Mouse (Mus musculus) forebrain, embryonic 13.5 days (tissue): Measurements from ENCODE around the gene Hus1. TPM values are rescaled to one million over a fixed set of nuclear protein-coding genes. Genes with fewer than 3 reads are reported as not detected.

Source experiments
- ATAC-seq: fragments of 200-750 bp; cut with Nextera tagmentation; 2 replicates; pipeline ENCODE4 v1.8.0; 2017
- H3K27ac ChIP-seq: fragments of 300-500 bp; sonication (generic); 2 replicates; pipeline ENCODE4 v1.5.1; 2015; ENCODE audit warnings: inconsistent platforms, mild to moderate bottlenecking, moderate library complexity
- H3K27me3 ChIP-seq: fragments of 300-500 bp; sonication (generic); 2 replicates; pipeline ENCODE4 v1.6.1; 2015; ENCODE audit warnings: mild to moderate bottlenecking, inconsistent platforms
- H3K36me3 ChIP-seq: fragments of 300-500 bp; sonication (generic); 2 replicates; pipeline ENCODE4 v1.6.1; 2015; ENCODE audit warnings: mild to moderate bottlenecking, inconsistent platforms; ENCODE audit not compliant: poor library complexity, severe bottlenecking
- H3K4me1 ChIP-seq: fragments of 300-500 bp; sonication (generic); 2 replicates; pipeline ENCODE4 v1.6.1; 2015; ENCODE audit warnings: inconsistent platforms
- H3K4me2 ChIP-seq: fragments of 300-500 bp; sonication (generic); 2 replicates; pipeline ENCODE4 v1.6.1; 2015; ENCODE audit warnings: inconsistent platforms, mild to moderate bottlenecking, moderate library complexity
- H3K4me3 ChIP-seq: fragments of 300-500 bp; sonication (generic); 2 replicates; pipeline ENCODE4 v1.5.1; 2015; ENCODE audit warnings: mild to moderate bottlenecking, inconsistent platforms
- H3K9ac ChIP-seq: fragments of 300-500 bp; sonication (generic); 2 replicates; pipeline ENCODE4 v1.6.1; 2015; ENCODE audit warnings: mild to moderate bottlenecking, inconsistent platforms
- H3K9me3 ChIP-seq: fragments of 300-500 bp; sonication (generic); replicated peaks from 2 replicates; pipeline ENCODE4 v1.6.1; 2016; ENCODE audit warnings: inconsistent platforms
- WGBS: fragments of 180-500 bp; shearing (Covaris S2); methylation state at CpG from one replicate; pipeline ENCODE4 v1.1.7; 2015; 5-methylcytosine and 5-hydroxymethylcytosine counted together
- polyA plus RNA-seq: library from polyadenylated mRNA; unstranded; fragments of >200 nt; fragmentation: Nextera tagmentation; extraction: Ambion mirVana; gene quantifications from 2 replicates; pipeline ENCODE4 v1.2.1, GENCODE M21; 2015

Gene Hus1
- polyA plus RNA-seq, 1 experiment from 2014 or later = 13.8 TPM

GRCm38 (mm10) chr11:9024782-9025181 is 13.8 kb upstream of the Hus1 start:
- no peak for ATAC-seq
- Histone ChIP-seq H3K9ac (no peak overlapping the region), H3K4me3 (no peak overlapping the region), H3K4me1 (no peaks in the 10 kb centered on the region), H3K36me3 (no peaks in the 10 kb centered on the region), H3K27me3 (no peaks in the 10 kb centered on the region), H3K4me2 (no peak overlapping the region), H3K9me3 (no peaks in the 10 kb centered on the region), H3K27ac (no peak overlapping the region)
- 78% methylated on average over 7 of the region's 7 CpGs for WGBS

DNA sequence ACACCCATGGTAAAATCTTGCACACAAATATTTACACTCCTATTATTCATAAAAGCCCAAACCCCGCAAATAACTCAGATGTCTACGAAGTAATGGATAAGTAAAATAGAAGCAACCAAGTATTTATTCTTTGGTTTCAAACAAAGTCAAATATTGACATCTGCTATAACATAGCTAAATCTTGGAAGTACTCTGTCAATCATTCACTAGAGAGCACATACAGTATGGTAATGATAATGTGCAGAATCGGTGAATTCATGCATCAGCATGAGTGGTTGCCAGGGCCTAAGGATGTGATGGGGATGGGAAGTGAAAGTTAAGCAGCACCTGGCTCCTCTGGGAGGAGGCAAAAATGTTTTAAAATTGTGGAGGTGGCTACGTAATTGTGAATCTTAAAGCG is 9.2 kb upstream of the Hus1 start:
- no peak for ATAC-seq
- no peaks in the 10 kb centered on the region for H3K4me1 ChIP-seq
- no peaks in the 10 kb centered on the region for H3K36me3 ChIP-seq
- 94% methylated on average over 5 of the region's 5 CpGs for WGBS
- no peaks in the 10 kb centered on the region for H3K9me3 ChIP-seq
- H3K4me2 ChIP-seq = no peak overlapping the region
- H3K4me3 ChIP-seq = no peak overlapping the region
- H3K27me3 ChIP-seq = no peaks in the 10 kb centered on the region
- no peak overlapping the region for H3K9ac ChIP-seq
- H3K27ac ChIP-seq = no peak overlapping the region

DNA sequence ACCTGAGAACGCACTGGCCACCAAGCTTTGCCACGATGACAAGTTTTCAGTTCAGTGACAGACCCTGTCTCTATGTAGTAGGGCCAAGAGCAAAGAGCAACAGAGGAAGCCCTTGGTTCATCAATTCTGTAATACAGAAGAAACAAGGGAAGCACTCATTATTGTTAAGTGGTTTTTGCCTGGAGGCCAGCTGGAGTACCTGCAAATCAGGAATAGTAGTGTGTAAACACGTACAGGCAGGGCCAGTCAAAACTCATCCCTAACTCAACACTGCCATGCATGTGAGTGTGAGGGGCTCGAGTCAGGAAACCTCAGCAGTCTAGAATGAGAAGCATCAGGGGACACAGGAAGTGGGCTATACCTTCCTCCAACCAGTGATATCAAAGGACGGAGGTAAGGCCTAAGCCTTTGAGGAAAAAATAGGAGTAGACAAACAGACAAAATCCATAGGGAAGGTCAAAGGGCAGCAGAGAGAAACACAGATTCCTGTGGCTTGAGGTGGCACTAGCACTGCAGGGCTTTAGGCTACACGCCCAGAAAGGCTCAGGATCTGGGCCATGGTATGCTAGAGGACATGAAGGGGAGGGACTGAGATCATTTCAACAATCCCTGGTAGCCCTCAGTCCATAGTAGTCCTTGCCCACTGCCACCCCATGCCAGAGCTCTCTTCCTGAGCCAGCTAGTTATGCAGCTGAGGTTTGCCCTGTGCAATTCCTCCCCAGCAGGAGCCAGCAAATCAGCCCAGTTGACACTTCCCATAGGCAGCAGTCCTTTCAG is 7.7 kb upstream of the Hus1 start:
- WGBS = 85% methylated on average over 6 of the region's 6 CpGs
- no peaks in the 10 kb centered on the region for H3K27me3 ChIP-seq

GRCm38 (mm10) chr11:9014740-9015139 is 3.7 kb upstream of the Hus1 start:
- ATAC-seq = no peak
- Histone ChIP-seq H3K4me2 (no peak overlapping the region), H3K4me3 (no peak overlapping the region), H3K9me3 (no peaks in the 10 kb centered on the region), H3K9ac (no peak overlapping the region), H3K27me3 (no peaks in the 10 kb centered on the region), H3K27ac (no peak overlapping the region), H3K4me1 (peaks cover 9% of the 10 kb centered on the region), H3K36me3 (no peaks in the 10 kb centered on the region)
- 91% methylated on average over 3 of the region's 3 CpGs for WGBS

More for the DNA sequence above, 7.7 kb upstream of the Hus1 start:
- Histone ChIP-seq H3K9me3 (no peaks in the 10 kb centered on the region), H3K4me3 (no peak overlapping the region), H3K4me2 (no peak overlapping the region), H3K9ac (no peak overlapping the region), H3K36me3 (no peaks in the 10 kb centered on the region), H3K27ac (no peak overlapping the region), H3K4me1 (no peaks in the 10 kb centered on the region)
- no peak for ATAC-seq

- Histone ChIP-seq H3K4me1 (peaks cover 22% of the 10 kb centered on the region), H3K9ac (peak overlapping the region; percentile 85), H3K36me3 (0 out of 2 replicates have a peak, but pooled peaks cover 7% of the 10 kb centered on the region), H3K27me3 (no peaks in the 10 kb centered on the region), H3K27ac (peak overlapping the region; percentile 82; the same call in 1 of the 2 replicates), H3K9me3 (no peaks in the 10 kb centered on the region), H3K4me3 (peak overlapping the region; percentile 70), H3K4me2 (peak overlapping the region; percentile 74)
- 2% methylated on average over 3 of the region's 3 CpGs for WGBS
- ATAC-seq = peak; percentile 50
Measured at GRCm38 (mm10) chr11:9011348-9011747, 357 bp upstream of the Hus1 start.

GRCm38 (mm10) chr11:9010416-9010815 is 575 bp downstream of the Hus1 start:
- peak; percentile 69 for ATAC-seq
- Histone ChIP-seq H3K4me1 (peaks cover 22% of the 10 kb centered on the region), H3K27me3 (no peaks in the 10 kb centered on the region), H3K9ac (peak overlapping the region; percentile 85), H3K4me2 (peak overlapping the region; percentile 74), H3K36me3 (peaks cover 11% of the 10 kb centered on the region), H3K27ac (peak overlapping the region; percentile 82), H3K9me3 (no peaks in the 10 kb centered on the region), H3K4me3 (peak overlapping the region; percentile 70)
- WGBS = under 1% methylated on average over 7 of the region's 7 CpGs

DNA sequence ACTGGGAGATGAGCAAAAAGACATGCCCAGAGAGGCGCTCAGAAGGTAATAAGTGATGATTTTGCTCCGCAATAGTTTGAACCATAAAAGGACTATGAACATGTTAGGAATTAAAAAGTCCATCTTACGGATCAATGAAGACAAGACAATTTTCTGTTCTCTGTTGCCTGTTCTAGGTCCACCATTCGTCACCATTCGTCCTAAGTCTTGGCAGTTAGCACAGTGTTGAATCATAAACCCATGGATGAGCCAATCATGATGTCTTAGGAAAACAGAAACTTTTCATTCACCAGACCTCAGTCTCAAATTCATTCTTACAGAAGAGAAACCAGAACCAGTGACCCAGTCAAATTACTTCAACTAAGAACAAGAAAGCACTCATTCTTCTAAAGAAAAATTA is 2.2 kb downstream of the Hus1 start:
- Histone ChIP-seq H3K9ac (no peak overlapping the region), H3K4me3 (no peak overlapping the region), H3K4me2 (no peak overlapping the region), H3K36me3 (peaks cover 27% of the 10 kb centered on the region), H3K27me3 (no peaks in the 10 kb centered on the region), H3K4me1 (peaks cover 22% of the 10 kb centered on the region), H3K27ac (no peak overlapping the region), H3K9me3 (no peaks in the 10 kb centered on the region)
- WGBS = 96% methylated on average over 5 of the region's 5 CpGs
- no peak for ATAC-seq

DNA sequence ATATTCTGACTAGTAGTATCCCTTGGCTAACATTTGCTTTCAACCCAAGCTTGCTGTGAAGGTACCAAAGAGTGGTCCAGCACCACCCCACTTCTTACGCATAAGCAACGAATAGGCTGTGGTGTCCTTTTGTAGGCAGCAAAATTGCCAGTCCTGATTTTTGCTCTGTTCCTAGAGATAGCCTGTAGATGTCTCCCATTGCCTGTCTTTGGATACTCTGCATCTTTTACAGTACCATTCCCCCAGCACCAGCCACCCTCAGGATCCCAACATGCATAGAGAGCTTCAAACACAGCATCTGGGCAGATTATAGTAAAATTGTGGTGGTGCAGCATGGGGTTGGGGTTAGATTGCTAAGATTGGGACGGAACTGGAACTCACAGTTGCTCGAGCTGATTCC is 22.9 kb downstream of the Hus1 start:
- Histone ChIP-seq H3K9me3 (no peaks in the 10 kb centered on the region), H3K4me3 (no peak overlapping the region), H3K4me1 (no peaks in the 10 kb centered on the region), H3K27me3 (no peaks in the 10 kb centered on the region), H3K27ac (no peak overlapping the region), H3K9ac (no peak overlapping the region), H3K36me3 (peaks cover 19% of the 10 kb centered on the region), H3K4me2 (no peak overlapping the region)
- 77% methylated on average over 4 of the region's 4 CpGs for WGBS
- ATAC-seq = no peak

GRCm38 (mm10) chr11:8986058-8986457 is 24.9 kb downstream of the Hus1 start:
- Histone ChIP-seq H3K9me3 (no peaks in the 10 kb centered on the region), H3K4me3 (no peak overlapping the region), H3K4me2 (no peak overlapping the region), H3K4me1 (no peaks in the 10 kb centered on the region), H3K27me3 (no peaks in the 10 kb centered on the region), H3K36me3 (peaks cover 2% of the 10 kb centered on the region), H3K9ac (no peak overlapping the region), H3K27ac (no peak overlapping the region)
- no peak for ATAC-seq

DNA sequence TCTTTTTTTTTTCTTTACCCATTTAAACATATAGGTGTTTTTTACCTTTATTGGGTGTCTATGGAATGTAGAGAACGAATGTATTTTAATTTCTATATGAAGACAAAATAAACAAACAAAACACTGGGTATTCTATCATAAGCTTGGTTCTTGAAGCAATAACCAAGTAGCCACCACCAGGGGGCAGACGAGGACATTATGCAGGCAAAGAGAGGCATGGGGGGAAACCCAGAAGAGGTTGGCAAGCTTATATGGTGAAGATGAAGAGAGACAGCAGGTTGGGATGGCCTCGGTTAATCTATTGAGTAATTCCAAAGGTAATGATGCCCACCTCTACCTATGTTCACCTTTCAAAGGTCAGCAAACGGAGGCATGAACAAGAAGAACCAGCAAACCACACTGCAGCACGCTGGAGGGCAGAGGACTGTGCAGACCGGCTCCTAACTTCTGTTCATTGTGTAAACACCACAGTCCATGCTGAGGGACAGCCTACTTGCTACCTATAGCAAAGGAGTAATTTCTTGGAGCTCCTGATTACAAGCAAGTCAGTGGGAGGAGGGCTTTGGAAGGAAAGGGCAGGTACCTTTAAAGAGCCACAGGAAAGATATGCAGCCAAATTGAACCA is 27.6 kb downstream of the Hus1 start:
- Histone ChIP-seq H3K4me1 (no peaks in the 10 kb centered on the region), H3K27me3 (no peaks in the 10 kb centered on the region), H3K27ac (no peak overlapping the region), H3K4me2 (no peak overlapping the region), H3K36me3 (no peaks in the 10 kb centered on the region), H3K9me3 (no peaks in the 10 kb centered on the region), H3K9ac (no peak overlapping the region), H3K4me3 (no peak overlapping the region)
- 40% methylated on average over 6 of the region's 6 CpGs for WGBS
- ATAC-seq = peak; percentile 54; the same call in 1 of the 2 replicates

GRCm38 (mm10) chr11:8978154-8978553 is 32.8 kb downstream of the Hus1 start:
- 94% methylated on average over 4 of the region's 4 CpGs for WGBS
- ATAC-seq = no peak

DNA sequence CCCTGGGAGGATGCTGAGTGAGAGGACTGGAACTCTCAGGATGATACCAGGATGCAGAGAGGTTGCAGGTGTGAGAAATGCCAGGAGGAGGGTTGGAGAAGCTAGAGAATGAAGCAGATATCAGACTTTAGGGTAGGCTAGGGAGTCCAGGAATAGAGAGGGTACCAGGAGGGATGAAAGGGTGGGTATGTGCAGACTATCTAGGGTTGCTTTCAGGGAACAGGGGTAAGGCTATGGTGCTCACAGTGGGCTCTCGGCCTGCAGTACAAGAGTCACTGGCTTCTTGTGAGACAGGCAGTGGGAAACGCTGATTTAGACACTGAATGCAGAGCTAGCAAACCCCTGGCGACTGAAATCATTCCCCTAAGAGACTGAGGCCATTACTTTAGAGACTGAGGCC is 37.8 kb downstream of the Hus1 start, which contains the start of gene Pkd1l1:
Gene Pkd1l1 (minus strand): TSS at position 101 of the 400 bp plus-strand sequence.
- Histone ChIP-seq H3K4me1 (no peaks in the 10 kb centered on the region), H3K9ac (no peak within 1 kb of the TSS), H3K27me3 (no peaks in the 10 kb centered on the region), H3K9me3 (no peaks in the 10 kb centered on the region), H3K4me3 (no peak within 1 kb of the TSS), H3K27ac (no peak within 1 kb of the TSS), H3K36me3 (no peaks in the 10 kb centered on the region), H3K4me2 (no peak within 1 kb of the TSS)
- WGBS = 55% methylated on average over 3 of the region's 3 CpGs
- no peak for ATAC-seq

More at GRCm38 (mm10) chr11:8978154-8978553, 32.8 kb downstream of the Hus1 start:
- H3K27me3 ChIP-seq = no peaks in the 10 kb centered on the region
- H3K9me3 ChIP-seq = no peaks in the 10 kb centered on the region
- no peaks in the 10 kb centered on the region for H3K4me1 ChIP-seq
- no peak overlapping the region for H3K4me3 ChIP-seq
- H3K27ac ChIP-seq = no peak overlapping the region
- H3K9ac ChIP-seq = no peak overlapping the region
- H3K36me3 ChIP-seq = no peaks in the 10 kb centered on the region
- H3K4me2 ChIP-seq = no peak overlapping the region
